Mouse (Mus musculus): ENCODE data around the gene Slitrk1.

DNA sequence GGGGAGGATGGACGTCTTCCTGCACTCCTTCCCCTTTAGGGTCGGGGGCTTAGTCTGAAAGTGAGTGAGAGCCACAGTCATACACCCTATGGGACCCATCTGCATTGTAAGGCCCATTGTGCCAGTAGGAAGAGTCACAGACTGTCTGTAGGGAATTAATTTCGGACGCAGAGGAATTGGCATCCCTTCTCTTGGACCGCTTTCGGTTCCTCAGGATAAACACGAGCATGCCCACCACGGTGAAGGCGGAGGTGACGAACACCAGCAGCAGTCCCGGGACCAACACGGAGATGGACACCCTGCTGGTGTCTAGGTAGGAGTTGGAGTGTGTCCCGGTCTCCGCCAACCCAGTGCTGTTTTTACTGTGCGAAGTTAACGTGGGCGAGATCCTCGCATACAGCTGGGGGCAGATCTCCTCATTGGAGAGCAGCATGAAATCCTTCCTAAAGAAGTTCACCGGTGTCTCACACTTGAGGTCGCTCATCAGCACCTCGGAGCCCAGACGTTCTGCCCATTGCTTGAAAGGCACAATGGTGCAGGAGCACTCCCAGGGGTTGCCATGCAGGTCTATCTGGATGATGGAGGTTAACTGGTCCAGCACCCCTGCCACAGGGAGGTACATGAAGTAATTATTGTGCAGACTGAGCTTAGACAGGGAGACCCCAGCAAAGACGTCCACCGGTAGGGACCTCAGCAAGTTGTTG lies 2.7 kb downstream of the Slitrk1 start:
- TF ChIP-seq CTCF (IDR thresholded peaks at IDR 0.05; ENCODE audit: low read depth): no peak
- TF ChIP-seq EP300 (optimal IDR thresholded peaks at IDR 0.05): no peak

Data from stomach, postnatal 0 days (tissue).